Mouse (Mus musculus) bone marrow, adult 2 months (tissue): ENCODE measurements around the gene Ikbip.

Source experiments
- CTCF ChIP-seq: fragments of 200-500 bp; IDR thresholded peaks from 2 replicates; pipeline ENCODE4 v1.5.1; 2011; ENCODE audit warnings: low read length, control low read depth; ENCODE audit not compliant: control insufficient read depth, insufficient read depth
- POLR2A ChIP-seq: fragments of 200-500 bp; IDR thresholded peaks from 2 replicates; pipeline ENCODE4 v1.6.1; 2011; ENCODE audit warnings: low read depth, mild to moderate bottlenecking, control low read depth, low read length, borderline replicate concordance; ENCODE audit not compliant: control insufficient read depth

- no peak for TF ChIP-seq POLR2A
- peak; percentile 90 for TF ChIP-seq CTCF
These were observed 48.8 kb upstream of the Ikbip start for GRCm38 (mm10) chr10:91033942-91034341.
